Mouse (Mus musculus) right cerebral cortex, postnatal 10 days (tissue): Measurements from ENCODE around the gene Arhgap19.

Experiments used
- DNase-seq, 2 experiments: peaks; one replicate each; pipeline ENCODE4 v3.0.0; 2021; ENCODE audit warnings: low spot score in 2 of 2

The Arhgap19 gene

DNA sequence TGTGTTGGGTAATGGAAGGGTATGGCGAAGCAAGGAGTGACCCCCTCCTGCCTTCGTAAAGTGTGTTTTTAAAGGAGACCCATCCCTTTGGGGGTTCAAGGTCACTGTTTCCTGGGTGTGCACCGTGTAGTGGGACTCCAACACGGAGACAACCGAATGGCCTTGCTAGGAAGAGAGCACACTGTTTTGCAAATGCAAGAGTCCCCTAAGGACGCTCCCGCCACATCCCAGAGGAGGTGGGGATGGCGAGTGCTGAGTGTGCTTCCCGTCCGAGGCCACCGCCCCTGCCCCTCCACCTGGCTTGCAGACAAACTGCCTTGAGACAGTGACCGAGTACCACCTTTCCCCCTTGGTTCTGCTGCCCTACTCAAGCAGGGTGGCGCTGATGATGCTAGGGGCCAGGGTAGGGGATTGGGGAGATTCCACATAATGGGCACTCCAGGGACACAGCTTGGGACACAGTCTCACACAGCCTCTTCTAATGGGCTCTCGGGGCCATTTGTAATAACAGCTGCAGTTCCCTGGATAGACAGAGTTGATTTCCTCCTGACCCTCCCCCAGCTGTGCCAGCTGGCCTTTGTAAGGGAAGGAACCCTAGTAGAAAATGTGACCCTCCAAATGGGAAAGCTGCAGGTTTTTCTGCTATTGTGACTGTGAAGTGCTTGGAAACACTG lies 30.0 kb upstream of the Arhgap19 start:
- peak; percentile 33 to 38 for DNase-seq

DNA sequence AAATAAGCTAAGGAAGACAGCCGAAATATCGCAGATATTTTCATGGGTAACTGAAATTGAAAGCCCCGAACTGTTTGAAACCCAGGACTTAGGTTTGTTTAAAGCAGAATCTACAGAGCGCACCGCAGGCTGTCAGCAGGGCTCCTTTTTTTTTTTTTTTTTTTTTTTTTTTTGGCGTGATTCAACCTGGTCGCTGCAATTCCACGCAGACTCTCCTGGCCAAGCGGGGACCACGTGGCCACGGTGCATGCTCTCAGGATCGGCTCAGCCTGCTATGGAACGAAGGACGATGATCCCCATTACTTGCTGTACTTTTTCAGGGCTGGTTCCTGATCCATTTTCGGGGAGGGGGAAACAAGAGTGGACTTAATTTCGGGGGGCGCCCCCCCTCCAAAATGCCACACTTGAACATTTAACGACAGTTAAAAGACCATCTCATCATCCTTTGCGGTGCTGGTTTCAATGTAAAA lies 29.3 kb upstream of the Arhgap19 start:
- DNase-seq = peak; percentile 70 to 75

DNA sequence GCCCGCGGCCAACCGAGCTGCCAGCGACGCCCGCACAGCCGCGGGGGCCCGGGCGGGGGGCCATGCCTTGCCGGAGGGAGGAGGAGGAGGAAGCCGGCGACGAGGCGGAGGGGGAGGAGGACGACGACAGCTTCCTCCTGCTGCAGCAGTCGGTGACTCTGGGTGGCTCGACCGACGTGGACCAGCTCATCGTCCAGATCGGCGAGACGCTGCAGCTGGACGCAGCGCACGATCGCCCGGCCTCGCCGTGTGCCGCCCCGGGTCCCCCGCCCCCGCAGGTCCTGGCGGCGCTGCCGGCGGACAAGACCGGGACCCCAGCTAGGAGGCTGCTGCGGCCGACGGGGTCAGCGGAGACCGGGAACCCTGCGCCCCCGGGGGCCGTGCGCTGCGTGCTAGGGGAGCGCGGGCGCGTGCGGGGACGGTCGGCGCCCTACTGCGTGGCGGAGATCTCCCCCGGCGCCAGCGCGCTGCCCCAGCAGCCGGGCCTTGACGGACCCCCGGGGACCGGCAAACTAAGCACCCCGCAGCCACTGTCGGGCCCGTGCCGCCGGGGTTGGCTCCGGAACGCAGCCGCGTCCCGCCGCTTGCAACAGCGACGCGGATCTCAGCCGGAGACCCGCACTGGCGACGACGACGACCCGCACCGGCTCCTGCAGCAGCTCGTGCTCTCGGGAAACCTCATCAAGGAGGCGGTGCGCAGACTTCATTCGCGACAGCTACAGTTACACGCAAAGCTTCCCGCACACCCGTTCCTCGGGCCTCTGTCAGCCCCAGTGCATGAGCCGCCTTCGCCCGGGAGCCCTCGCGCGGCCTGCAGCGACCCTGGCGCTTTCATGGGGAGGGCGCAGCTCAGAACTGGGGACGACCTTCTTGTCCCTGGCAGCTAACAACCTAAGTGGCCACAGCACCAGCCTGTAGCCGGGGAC lies 28.5 kb upstream of the Arhgap19 start:
- DNase-seq = peak; percentile 85 to 87

DNA sequence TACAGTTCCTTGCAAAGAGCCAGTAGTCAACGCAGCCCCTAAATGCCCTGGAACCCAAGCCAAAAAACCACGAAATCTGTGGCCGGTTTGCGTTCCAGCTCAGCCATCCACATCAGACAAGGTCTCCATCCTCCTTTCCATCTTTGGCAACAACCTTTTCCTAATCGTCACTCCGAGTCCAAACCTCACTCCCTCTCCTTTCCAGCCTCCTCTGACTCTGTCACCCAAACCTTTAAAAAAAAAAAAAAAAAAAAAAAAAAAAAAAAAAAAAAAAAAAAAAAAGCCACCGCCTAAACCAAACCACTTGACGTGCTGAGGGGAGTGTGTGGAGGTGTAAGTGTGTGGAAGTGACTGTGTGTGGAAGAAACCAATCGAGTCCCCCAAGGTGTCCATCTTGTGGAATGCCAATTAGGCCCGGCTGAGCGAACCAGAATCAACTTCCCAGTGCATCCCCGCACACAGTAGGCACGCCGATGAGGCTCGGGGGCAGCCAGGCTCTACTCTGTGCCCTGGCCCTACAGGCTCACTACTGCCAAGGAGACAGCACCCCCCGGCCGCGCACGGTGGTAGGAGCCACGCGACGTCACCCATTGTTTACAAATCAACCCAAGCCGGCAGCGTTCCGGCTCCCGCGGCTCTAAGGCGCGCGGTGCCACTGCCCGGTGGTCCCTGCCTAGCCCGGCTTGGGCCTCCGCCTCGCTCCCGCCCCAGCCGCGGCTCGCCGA lies 27.7 kb upstream of the Arhgap19 start, which contains the start of gene Frat1:
Gene Frat1 (plus strand): TSS at position 590 of the 725 bp plus-strand sequence.
- peak; percentile 91 to 95 for DNase-seq

DNA sequence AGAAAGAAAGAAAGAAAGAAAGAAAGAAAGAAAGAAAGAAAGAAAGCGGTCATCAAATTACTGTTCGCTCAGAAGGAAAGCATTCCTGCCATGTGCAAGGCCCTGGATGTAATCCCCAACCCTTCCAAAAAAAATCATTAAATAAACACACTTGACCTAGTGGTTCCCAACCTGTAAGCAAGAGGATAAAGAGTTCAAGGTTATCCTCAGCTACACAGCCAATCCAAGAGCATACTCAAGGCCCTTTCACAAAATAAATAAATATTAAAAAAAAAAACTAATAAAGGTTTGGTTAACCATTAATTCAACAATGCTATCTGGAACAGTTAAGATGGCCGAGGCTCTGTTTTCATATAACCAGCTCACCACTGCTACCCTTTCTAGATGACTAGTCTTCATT lies 27.1 kb upstream of the Arhgap19 start:
- DNase-seq = no peak

DNA sequence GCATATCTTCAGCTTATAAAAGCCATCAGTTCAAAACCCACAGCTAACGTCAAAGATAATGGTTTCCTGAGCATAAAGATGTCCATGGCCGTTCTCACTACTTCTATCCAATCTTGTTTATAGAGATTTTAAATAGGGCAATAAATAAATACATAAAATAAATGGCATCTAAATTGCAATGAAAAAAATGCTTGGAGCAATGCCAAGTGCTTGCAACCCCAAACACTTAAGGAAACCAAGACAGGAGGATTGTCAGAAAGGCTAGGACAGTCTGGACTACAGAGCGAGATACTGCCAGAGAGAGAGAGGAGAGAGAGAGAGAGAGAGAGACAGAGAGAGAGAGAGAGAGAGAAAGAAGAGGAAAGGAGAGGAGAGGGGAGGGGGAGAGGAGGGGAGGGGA lies 24.7 kb upstream of the Arhgap19 start:
- DNase-seq = no peak

DNA sequence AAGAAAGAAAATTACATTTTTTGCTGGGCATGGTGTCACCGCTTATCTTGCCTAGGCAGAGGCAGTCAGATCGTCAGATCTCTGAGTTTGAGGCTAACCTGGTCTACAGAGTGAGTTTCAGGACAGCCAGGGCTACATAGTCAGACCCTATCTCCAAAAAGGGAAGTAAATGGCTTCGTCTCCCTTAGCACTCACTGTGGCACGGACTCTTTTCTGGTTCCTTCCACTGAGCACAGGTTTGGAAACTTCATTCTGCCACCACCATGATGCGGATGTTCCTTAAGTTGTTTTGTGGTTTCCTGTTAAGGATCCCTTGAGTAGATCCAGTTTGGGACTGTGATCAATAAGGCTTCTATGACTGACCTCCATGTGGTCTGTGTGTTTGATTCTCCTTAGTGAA lies 23.1 kb upstream of the Arhgap19 start:
- DNase-seq = no peak

DNA sequence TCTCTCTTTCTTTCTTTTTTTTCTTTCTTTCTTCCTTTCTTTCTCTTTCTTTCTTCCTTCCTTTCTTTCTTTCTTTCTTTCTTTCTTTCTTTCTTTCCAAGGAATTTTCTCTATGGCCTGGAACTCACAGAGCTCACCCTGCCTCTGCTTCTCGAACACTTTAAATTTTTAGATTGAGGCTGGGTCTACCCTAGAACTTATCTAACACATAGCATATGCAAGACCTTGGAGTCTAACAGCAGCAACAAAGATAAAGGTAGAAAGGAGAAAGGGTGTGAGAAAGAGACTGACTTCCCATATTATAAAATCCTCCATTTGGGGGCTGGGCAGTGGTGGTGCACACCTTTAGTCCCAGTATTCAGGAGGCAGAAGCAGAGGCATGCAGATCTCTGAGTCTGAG lies 20.7 kb upstream of the Arhgap19 start:
- no peak for DNase-seq

DNA sequence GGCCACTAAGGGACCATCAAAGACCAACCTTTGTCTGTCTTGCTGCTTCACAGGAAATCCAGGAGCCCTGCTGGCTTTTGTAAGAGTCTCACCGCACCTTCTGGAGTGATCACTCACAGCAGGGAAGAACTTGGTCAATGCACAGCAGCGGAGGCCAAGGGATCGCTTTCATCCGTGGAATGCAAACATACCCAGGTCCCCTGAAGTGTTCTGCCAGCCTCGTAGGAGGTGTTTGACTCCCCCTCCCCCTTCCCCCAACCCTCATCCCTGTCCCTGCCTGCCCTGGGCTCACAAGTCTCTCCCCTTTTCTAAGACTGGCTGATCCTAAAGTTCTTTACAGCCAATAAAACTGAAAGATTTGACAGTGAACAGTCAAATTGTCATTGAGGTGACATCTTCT lies 19.6 kb upstream of the Arhgap19 start:
- DNase-seq = no peak

DNA sequence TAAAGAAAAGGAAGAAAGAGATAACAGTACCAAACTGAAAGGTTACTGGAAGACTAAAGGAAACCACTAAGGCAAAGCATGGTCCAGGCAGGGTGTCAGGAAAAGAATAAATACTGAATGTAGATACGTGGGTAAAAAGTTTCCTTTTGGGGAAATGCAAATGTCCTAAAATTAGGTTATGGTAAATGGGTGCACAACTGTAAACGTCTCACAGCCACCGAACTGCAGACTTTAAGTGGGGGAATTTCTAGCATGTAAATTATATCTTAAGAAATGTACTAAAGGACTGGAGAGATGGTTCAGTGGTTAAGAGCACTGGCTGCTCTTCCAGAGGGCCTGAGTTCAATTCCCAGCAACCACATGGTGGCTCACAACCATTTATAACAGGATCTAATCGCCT lies 16.9 kb upstream of the Arhgap19 start:
- DNase-seq = no peak

DNA sequence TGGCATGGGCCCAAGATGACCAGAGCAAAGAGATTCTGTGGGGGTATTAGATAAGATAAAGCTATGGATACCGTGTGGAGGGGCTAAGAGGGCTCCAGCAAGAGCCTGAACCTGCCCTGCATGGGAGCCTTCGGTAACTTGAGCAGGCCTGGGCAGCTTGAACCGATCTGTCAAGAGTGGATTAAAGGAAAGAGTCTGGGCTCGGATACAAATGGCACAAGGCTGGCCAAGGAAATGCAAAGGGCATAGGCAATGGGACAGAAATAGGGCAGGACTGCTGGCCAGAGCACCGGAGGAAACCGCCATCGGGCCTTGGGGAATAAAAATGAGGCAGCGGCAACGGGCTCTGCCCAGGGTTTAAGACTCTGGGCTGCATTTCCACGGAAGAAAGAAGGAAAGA lies 15.5 kb upstream of the Arhgap19 start:
- no peak for DNase-seq

DNA sequence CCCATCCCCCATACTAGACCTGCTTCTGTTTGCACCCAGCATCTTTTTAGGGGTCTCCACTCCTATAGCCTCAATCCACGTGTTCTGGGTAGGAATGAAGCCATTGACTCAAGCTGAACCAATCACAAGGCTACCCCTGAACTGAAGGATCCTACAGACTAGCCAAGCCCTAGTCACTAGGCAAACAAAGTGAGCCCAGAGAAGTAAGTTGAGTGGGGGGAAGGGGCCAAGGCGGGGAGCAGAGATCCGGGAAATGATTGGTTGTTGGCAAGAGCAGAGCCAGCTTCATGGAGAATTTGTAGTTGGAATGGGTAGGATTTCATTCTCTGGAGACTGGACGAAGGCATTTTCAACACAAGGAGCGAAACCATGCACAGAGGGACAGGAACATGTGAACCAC lies 15.1 kb upstream of the Arhgap19 start:
- DNase-seq = no peak

DNA sequence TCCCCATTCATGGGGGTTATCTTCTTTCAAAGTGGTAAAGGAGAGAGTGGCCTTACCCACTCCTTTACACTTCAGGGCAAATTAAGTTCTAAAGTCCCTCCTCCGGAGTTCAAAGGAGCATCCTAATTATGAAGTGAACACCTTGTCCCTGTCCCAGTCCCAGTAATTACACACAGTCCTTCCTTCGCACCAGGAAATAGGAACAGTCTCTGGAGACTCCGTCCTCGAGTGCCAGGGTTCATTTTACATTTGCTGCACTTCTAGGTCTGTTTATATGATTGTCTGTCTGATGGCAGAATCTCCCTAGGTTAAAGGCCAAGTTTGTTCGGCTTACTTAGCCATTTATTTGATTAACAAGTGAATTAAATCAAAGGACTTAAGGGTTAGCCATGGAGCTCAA lies 14.6 kb upstream of the Arhgap19 start:
- DNase-seq = no peak

DNA sequence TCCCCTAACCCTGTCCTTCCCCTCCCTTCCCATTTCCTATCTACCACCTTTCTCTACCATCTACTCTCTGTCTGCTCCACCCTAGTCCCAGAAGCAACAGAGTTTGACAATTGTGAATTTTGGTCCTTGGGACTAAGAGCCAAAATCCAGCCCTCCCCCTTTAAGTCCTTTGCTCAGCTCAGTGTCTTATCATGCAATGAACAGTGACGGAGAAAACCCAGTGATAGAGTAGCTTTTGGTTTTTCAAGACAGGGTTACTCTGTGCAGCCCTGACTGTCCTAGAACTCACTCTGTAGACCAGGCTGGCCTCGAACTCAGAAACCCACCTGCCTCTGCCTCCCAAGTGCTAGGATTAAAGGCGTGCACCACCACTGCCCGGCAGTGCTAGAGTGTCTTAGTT lies 11.5 kb upstream of the Arhgap19 start:
- DNase-seq = no peak

DNA sequence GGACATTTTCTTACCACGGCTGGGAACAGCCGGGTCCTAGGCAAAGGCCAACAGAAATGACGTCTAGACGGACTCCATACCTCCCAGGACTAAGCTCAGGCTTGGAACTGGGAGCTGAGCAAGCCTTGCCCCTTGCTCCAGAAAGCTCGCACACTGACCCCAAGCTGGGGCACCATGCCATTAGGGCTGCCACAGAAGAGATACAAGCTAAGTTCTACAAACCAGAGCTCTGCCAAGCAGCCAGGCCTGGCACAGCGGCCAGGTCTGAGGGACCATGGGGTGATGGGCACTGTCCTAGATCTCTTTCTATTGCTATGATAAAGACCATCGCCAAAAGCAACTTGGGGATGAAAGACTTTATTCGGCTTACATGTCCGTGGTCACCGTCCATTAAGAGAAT lies 10.7 kb upstream of the Arhgap19 start:
- no peak for DNase-seq

DNA sequence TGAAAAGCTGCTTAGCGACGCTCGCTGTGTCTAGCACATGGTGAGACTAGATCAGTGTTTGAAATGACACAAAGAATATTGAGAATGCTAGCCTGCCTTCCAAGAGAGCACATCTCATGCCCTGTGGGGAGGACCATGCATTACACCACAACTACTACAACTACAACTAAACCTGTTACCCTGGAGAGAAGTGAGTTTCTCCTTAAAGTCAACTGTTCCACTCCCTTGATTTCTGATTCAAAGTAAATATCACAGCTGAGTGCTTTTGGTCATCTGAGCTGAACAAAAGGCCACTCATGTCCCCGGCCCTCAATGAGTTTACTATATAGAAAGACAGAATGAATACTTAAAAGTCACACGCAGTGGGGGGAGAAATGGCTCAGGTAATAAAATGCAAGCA lies 8.2 kb upstream of the Arhgap19 start:
- no peak for DNase-seq

DNA sequence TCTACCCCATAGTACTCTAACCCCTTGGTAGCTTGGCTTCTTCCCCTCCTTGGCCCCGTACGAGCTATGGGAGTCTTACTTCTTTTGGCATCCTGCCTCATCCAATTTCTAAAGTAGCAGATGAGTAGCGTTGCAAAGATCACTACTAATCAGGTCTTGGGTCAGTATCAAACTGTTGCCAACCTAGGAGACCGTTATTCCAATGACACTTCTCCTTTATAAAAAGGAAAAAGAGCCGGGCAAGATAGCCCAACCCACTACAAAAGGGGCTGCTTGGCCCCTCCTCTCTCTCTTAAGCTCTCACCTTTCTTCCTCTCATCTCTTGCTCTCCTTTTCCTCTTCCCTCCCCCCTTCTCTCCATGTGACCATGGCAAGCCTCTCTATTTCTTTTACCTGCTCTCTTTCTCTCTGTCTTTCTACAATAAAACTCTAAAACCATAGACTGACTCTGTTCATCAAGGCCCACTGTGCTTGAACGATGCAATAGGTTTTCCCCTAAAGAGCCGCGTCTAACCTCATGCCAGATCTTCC lies 6.3 kb upstream of the Arhgap19 start:
- no peak for DNase-seq

DNA sequence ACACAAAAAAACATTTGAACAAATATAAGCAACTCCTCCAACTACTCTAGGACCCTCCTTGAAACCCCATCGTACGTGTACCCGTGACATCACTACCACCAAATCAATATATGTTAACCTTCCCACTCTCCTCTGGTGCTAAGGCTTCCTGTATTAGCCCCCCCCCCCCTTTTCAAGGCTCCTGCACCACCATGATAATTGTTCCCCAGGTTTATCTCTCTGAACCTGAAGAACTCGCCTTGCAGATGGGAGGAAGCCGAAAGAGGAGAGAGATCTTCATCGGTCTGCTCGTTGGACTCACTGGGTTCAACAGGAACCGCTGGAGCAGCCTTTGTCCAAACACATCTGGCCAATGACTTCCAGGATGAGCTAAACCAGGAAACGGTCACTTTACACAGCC lies 5.7 kb upstream of the Arhgap19 start:
- no peak for DNase-seq

DNA sequence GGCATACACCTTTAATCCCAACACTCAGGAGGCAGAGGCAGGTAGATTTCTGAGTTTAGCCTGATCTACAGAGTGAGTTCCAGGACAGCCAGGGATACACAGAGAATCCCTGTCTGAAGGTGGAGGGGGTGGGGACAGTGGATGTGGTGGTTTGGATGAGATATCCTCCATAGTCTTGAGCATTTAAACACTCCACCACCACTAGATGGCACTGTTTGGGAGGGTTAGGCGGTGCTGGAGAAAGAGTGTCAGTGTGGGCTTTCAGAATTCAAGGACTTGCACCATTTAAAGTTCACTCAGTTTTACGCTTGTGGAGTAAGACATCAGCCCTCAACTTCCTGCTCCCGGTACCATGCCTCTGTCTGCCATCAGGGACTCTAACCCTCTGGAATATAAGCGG lies 4.0 kb upstream of the Arhgap19 start:
- DNase-seq = no peak

DNA sequence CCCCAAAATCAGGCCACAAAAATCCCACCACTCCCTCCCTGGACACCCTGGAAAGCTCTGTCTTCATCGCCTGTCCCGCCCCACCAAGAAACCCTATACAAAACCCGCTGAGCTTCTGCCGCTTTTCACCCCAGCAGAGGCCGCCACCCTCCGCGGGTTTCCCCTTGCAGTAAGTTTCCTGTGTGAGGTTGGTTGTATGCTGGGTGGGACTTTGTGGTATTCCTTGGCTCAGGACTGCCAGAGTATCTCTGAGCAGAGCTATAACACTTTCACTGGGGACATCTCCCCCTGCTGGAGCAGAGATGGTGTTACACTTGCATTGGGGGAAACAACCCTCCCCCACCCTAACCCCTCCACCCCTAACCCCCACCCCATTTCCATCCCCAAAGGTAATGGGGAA lies 1.5 kb upstream of the Arhgap19 start:
- peak in 1 of 2 experiments; percentile 35 for DNase-seq

DNA sequence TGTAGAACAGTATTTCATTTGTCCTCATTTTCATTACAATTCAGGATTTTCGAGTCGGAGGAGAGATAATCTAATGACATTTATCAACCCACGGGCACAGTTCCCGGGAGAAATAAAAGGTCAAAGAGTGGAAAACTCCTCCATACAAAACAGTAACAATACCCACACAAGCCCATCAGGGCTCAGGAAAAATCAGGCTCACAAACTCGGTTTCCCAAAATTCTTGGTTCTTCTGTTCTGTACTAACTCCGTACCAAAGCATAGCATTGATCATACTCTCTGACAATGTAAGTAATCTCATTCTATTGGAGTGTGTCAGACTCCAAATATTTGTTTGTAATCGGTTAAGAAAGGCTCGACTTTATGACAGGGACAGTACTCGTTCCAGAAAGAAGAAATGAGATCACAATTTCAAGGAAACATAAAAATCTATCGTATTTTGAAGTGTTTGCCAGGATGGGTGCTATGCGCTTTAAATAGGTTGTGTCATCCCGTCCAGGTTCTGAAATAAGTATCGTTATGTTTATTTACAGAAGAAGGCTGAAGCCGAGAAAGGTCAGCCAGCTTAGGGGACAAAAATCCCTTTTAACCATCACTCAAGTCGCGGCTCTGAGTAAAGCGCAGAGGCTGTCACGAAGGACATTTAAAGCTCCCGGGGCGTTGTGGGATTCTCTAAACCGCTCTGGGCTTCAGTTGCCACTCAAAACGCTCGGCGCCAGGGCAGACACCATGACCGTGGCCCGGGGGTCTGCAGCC lies 683 bp downstream of the Arhgap19 start:
- DNase-seq = no peak
